ENCODE assay signal across 8 mouse cellular contexts in genomic region chr11:73199230-73199712, GRCm38 (mm10). TPM values are rescaled to one million over a fixed set of nuclear protein-coding genes. Genes with fewer than 3 reads are reported as not detected.
DNase-seq lines count a peak whose midpoint lies in the region; ATAC-seq and TF ChIP-seq lines count a peak whose summit lies in the region.

Gene Shpk, plus strand, starts transcription at chr11:73199460.

- TF ChIP-seq EP300 in ES-Bruce4 (IDR thresholded peaks at IDR 0.05; ENCODE audit: insufficient read depth, low read depth, low read length) = no peak

- no peak within 1 kb of the TSS for H3K27ac ChIP-seq in ES-Bruce4 (ENCODE audit: insufficient read depth, low read length)
- H3K27ac ChIP-seq in forebrain, embryonic 14.5 days (ENCODE audit: low read depth, low read length) = no peak within 1 kb of the TSS
- peak within 1 kb of the TSS; percentile 82 for H3K27ac ChIP-seq in neural tube, embryonic 15.5 days (replicated peaks)

- no peaks in the 10 kb centered on the region for H3K36me3 ChIP-seq in ES-Bruce4 (ENCODE audit: control insufficient read depth, insufficient read depth, low read length, poor library complexity, severe bottlenecking)
- H3K36me3 ChIP-seq in forebrain, embryonic 14.5 days (ENCODE audit: control insufficient read depth, insufficient read depth, low read length) = no peaks in the 10 kb centered on the region
- H3K36me3 ChIP-seq in neural tube, embryonic 15.5 days = peaks cover 7% of the 10 kb centered on the region; the same call in 1 of the 2 replicates

- peak within 1 kb of the TSS; percentile 91 for H3K4me3 ChIP-seq in ES-Bruce4 (ENCODE audit: low read depth, low read length)
- H3K4me3 ChIP-seq in forebrain, embryonic 14.5 days (ENCODE audit: low read depth, low read length) = peak within 1 kb of the TSS; percentile 58
- H3K4me3 ChIP-seq in neural tube, embryonic 15.5 days (replicated peaks) = peak within 1 kb of the TSS; percentile 83

- no peaks in the 10 kb centered on the region for H3K9me3 ChIP-seq in ES-Bruce4 (replicated peaks; ENCODE audit: control insufficient read depth, insufficient read depth, low read length, poor library complexity, severe bottlenecking)
- no peaks in the 10 kb centered on the region for H3K9me3 ChIP-seq in forebrain, embryonic 14.5 days (replicated peaks; ENCODE audit: control insufficient read depth, low read length)
- H3K9me3 ChIP-seq in neural tube, embryonic 15.5 days (replicated peaks) = no peaks in the 10 kb centered on the region

- peak within 1 kb of the TSS; percentile 84 for H3K4me2 ChIP-seq in forebrain, embryonic 14.5 days (ENCODE audit: low read length)
- peak within 1 kb of the TSS; percentile 96 for H3K4me2 ChIP-seq in neural tube, embryonic 15.5 days

- peak; percentile 98 for ATAC-seq in cerebellum, adult (ENCODE audit: insufficient number of reproducible peaks, low FRiP score, low TSS enrichment)
- ATAC-seq in forebrain, embryonic 14.5 days = peak; percentile 98
- ATAC-seq in neural tube, embryonic 15.5 days (ENCODE audit: low FRiP score) = peak; percentile 98

- H3K27me3 ChIP-seq in ES-Bruce4 (ENCODE audit: control insufficient read depth, insufficient read depth, low read length, poor library complexity, severe bottlenecking) = no peaks in the 10 kb centered on the region
- no peaks in the 10 kb centered on the region for H3K27me3 ChIP-seq in forebrain, embryonic 14.5 days (replicated peaks; ENCODE audit: control insufficient read depth, insufficient read depth, low read length)
- 0 out of 2 replicates have a peak, but pooled peaks cover 4% of the 10 kb centered on the region for H3K27me3 ChIP-seq in neural tube, embryonic 15.5 days (replicated peaks)

- no peak for TF ChIP-seq POLR2A in ES-Bruce4 (IDR thresholded peaks at IDR 0.05; ENCODE audit: insufficient read depth, low read length)

- intact Hi-C loops in heart, postnatal 14 days (cut with DNase I) = no loop called here

- H3K9ac ChIP-seq in ES-Bruce4 (ENCODE audit: low read depth, poor library complexity, severe bottlenecking) = peak within 1 kb of the TSS; percentile 45
- peak within 1 kb of the TSS; percentile 77 for H3K9ac ChIP-seq in forebrain, embryonic 14.5 days (ENCODE audit: low read length)
- peak within 1 kb of the TSS; percentile 87 for H3K9ac ChIP-seq in neural tube, embryonic 15.5 days (replicated peaks)

- TF ChIP-seq CTCF in ES-Bruce4 (IDR thresholded peaks at IDR 0.05; ENCODE audit: low read depth, low read length) = no peak

- peak; percentile 98 for DNase-seq in forebrain, embryonic 14.5 days (ENCODE audit: low spot score)
- DNase-seq in heart, postnatal 14 days = peak; percentile 92
- peak; percentile 97 for DNase-seq in layer of hippocampus, adult 11-12 months (ENCODE audit: low spot score)
- peak; percentile 97 for DNase-seq in lung, adult 18-20 months
- DNase-seq in testis, postnatal 14 days (ENCODE audit: low spot score) = peak; percentile 94

- H3K4me1 ChIP-seq in ES-Bruce4 (ENCODE audit: control insufficient read depth, insufficient read depth, low read length) = no peaks in the 10 kb centered on the region
- H3K4me1 ChIP-seq in forebrain, embryonic 14.5 days (ENCODE audit: control insufficient read depth, insufficient read depth, low read length) = 0 out of 2 replicates have a peak, but pooled peaks cover 6% of the 10 kb centered on the region
- H3K4me1 ChIP-seq in neural tube, embryonic 15.5 days = peaks cover 30% of the 10 kb centered on the region

- WGBS in forebrain, embryonic 14.5 days = under 1% methylated on average over 31 of the region's 32 CpGs
- 0% methylated on average over 32 of the region's 32 CpGs for WGBS in neural tube, embryonic 15.5 days

RNA-seq across cellular contexts. Expression of gene Shpk, which starts in this region (rescaled TPM):
- polyA plus RNA-seq in ES-Bruce4 (2011; ENCODE audit: insufficient read depth, insufficient read length, low read depth, missing spikeins) = 0.93 and 0.94 TPM in 2 replicates
- polyA plus RNA-seq in forebrain, embryonic 14.5 days (2014; fragmentation: Nextera tagmentation; extraction: Ambion mirVana) = 1.1 and 1.5 TPM in 2 replicates
- total RNA-seq in heart, postnatal 14 days (2021) = 1 to 10 TPM; 1.2 to 1.5 TPM
- polyA plus RNA-seq in neural tube, embryonic 15.5 days (2015; fragmentation: Nextera tagmentation; extraction: Ambion mirVana) = 3.0 and 3.4 TPM in 2 replicates
